Mouse (Mus musculus): ENCODE measurements around the gene Erlin1. TPM values are rescaled to one million over a fixed set of nuclear protein-coding genes. Genes with fewer than 3 reads are reported as not detected.

The Erlin1 gene
- polyA plus RNA-seq, 1 experiment from 2014 or later: 13.9 TPM

- no peaks in the 10 kb centered on the region; the same call in 1 of the 2 replicates for H3K36me3 ChIP-seq (ENCODE audit: control insufficient read depth, insufficient read depth, low read length)
- H3K4me3 ChIP-seq (ENCODE audit: control insufficient read depth in 1 of 2, insufficient read depth in 1 of 2, low read depth in 1 of 2, low read length in 2 of 2): no peak overlapping the region
- H3K9ac ChIP-seq (ENCODE audit: low read length): no peak overlapping the region
- 82% methylated on average over 5 of the region's 5 CpGs for WGBS
- H3K9me3 ChIP-seq (ENCODE audit: control insufficient read depth, low read length): no peaks in the 10 kb centered on the region
- ATAC-seq (ENCODE audit: insufficient number of reproducible peaks, insufficient read depth, low FRiP score, low read depth): no peak
- no peak overlapping the region for H3K4me2 ChIP-seq (ENCODE audit: low read length)
- H3K27me3 ChIP-seq (ENCODE audit: control insufficient read depth, insufficient read depth, low read length): no peaks in the 10 kb centered on the region
- no peaks in the 10 kb centered on the region; a peak in 1 of 4 replicates for H3K4me1 ChIP-seq (ENCODE audit: control insufficient read depth in 2 of 2, insufficient read depth in 2 of 2, low read length in 2 of 2)
- no peak overlapping the region for H3K27ac ChIP-seq (replicated peaks in 1 of 2; ENCODE audit: control insufficient read depth in 1 of 2, insufficient read depth in 1 of 2, low read depth in 2 of 2, low read length in 2 of 2)
Observed at GRCm38 (mm10) chr19:44030024-44030423, 39.6 kb downstream of the Erlin1 start.

GRCm38 (mm10) chr19:44028972-44029371, 40.6 kb downstream of the Erlin1 start, which contains the start of gene Cyp2c23:
Gene Cyp2c23, minus strand, starts transcription at chr19:44029208.
- WGBS: 56% methylated on average over 7 of the region's 8 CpGs
- no peaks in the 10 kb centered on the region; a peak in 1 of 4 replicates for H3K4me1 ChIP-seq (ENCODE audit: control insufficient read depth in 2 of 2, insufficient read depth in 2 of 2, low read length in 2 of 2)
- H3K9ac ChIP-seq (ENCODE audit: low read length): no peak within 1 kb of the TSS
- ATAC-seq (ENCODE audit: insufficient number of reproducible peaks, insufficient read depth, low FRiP score, low read depth): no peak
- H3K4me2 ChIP-seq (ENCODE audit: low read length): no peak within 1 kb of the TSS
- H3K4me3 ChIP-seq (ENCODE audit: control insufficient read depth in 1 of 2, insufficient read depth in 1 of 2, low read depth in 1 of 2, low read length in 2 of 2): no peak within 1 kb of the TSS
- H3K27ac ChIP-seq (replicated peaks in 1 of 2; ENCODE audit: control insufficient read depth in 1 of 2, insufficient read depth in 1 of 2, low read depth in 2 of 2, low read length in 2 of 2): no peak within 1 kb of the TSS
- H3K27me3 ChIP-seq (ENCODE audit: control insufficient read depth, insufficient read depth, low read length): no peaks in the 10 kb centered on the region
- H3K9me3 ChIP-seq (ENCODE audit: control insufficient read depth, low read length): no peaks in the 10 kb centered on the region
- H3K36me3 ChIP-seq (ENCODE audit: control insufficient read depth, insufficient read depth, low read length): no peaks in the 10 kb centered on the region

GRCm38 (mm10) chr19:44026956-44027530, 42.5 kb downstream of the Erlin1 start:
- H3K27ac ChIP-seq (replicated peaks in 1 of 2; ENCODE audit: control insufficient read depth in 1 of 2, insufficient read depth in 1 of 2, low read depth in 2 of 2, low read length in 2 of 2): no peak overlapping the region
- no peaks in the 10 kb centered on the region for H3K36me3 ChIP-seq (ENCODE audit: control insufficient read depth, insufficient read depth, low read length)
- no peak overlapping the region for H3K4me3 ChIP-seq (ENCODE audit: control insufficient read depth in 1 of 2, insufficient read depth in 1 of 2, low read depth in 1 of 2, low read length in 2 of 2)
- no peak overlapping the region for H3K4me2 ChIP-seq (ENCODE audit: low read length)
- no peaks in the 10 kb centered on the region for H3K27me3 ChIP-seq (ENCODE audit: control insufficient read depth, insufficient read depth, low read length)
- no peaks in the 10 kb centered on the region; a peak in 1 of 4 replicates for H3K4me1 ChIP-seq (ENCODE audit: control insufficient read depth in 2 of 2, insufficient read depth in 2 of 2, low read length in 2 of 2)
- H3K9ac ChIP-seq (ENCODE audit: low read length): no peak overlapping the region
- 55% methylated on average over 8 of the region's 8 CpGs for WGBS
- H3K9me3 ChIP-seq (ENCODE audit: control insufficient read depth, low read length): no peaks in the 10 kb centered on the region
- no peak for ATAC-seq (ENCODE audit: insufficient number of reproducible peaks, insufficient read depth, low FRiP score, low read depth)

GRCm38 (mm10) chr19:44024921-44025585, 44.5 kb downstream of the Erlin1 start:
- WGBS: 81% methylated on average over 13 of the region's 13 CpGs
- Histone ChIP-seq H3K4me2 (ENCODE audit: low read length) (no peak overlapping the region), H3K36me3 (ENCODE audit: control insufficient read depth, insufficient read depth, low read length) (no peaks in the 10 kb centered on the region), H3K27me3 (ENCODE audit: control insufficient read depth, insufficient read depth, low read length) (no peaks in the 10 kb centered on the region), H3K9me3 (ENCODE audit: control insufficient read depth, low read length) (no peaks in the 10 kb centered on the region), H3K4me1 (ENCODE audit: control insufficient read depth in 2 of 2, insufficient read depth in 2 of 2, low read length in 2 of 2) (no peaks in the 10 kb centered on the region; a peak in 1 of 4 replicates), H3K27ac (replicated peaks in 1 of 2; ENCODE audit: control insufficient read depth in 1 of 2, insufficient read depth in 1 of 2, low read depth in 2 of 2, low read length in 2 of 2) (no peak overlapping the region), H3K4me3 (ENCODE audit: control insufficient read depth in 1 of 2, insufficient read depth in 1 of 2, low read depth in 1 of 2, low read length in 2 of 2) (no peak overlapping the region), H3K9ac (ENCODE audit: low read length) (no peak overlapping the region)
- no peak for ATAC-seq (ENCODE audit: insufficient number of reproducible peaks, insufficient read depth, low FRiP score, low read depth)

- H3K27ac ChIP-seq (replicated peaks in 1 of 2; ENCODE audit: control insufficient read depth in 1 of 2, insufficient read depth in 1 of 2, low read depth in 2 of 2, low read length in 2 of 2): no peak overlapping the region
- H3K9me3 ChIP-seq (ENCODE audit: control insufficient read depth, low read length): no peaks in the 10 kb centered on the region
- no peaks in the 10 kb centered on the region for H3K36me3 ChIP-seq (ENCODE audit: control insufficient read depth, insufficient read depth, low read length)
- no peak overlapping the region for H3K4me3 ChIP-seq (ENCODE audit: control insufficient read depth in 1 of 2, insufficient read depth in 1 of 2, low read depth in 1 of 2, low read length in 2 of 2)
- no peak overlapping the region for H3K9ac ChIP-seq (ENCODE audit: low read length)
- no peak for ATAC-seq (ENCODE audit: insufficient number of reproducible peaks, insufficient read depth, low FRiP score, low read depth)
- WGBS: 60% methylated on average over 5 of the region's 5 CpGs
- no peaks in the 10 kb centered on the region; a peak in 1 of 4 replicates for H3K4me1 ChIP-seq (ENCODE audit: control insufficient read depth in 2 of 2, insufficient read depth in 2 of 2, low read length in 2 of 2)
- no peaks in the 10 kb centered on the region for H3K27me3 ChIP-seq (ENCODE audit: control insufficient read depth, insufficient read depth, low read length)
- no peak overlapping the region for H3K4me2 ChIP-seq (ENCODE audit: low read length)
Observed at GRCm38 (mm10) chr19:44023066-44023465, 46.5 kb downstream of the Erlin1 start.

- Histone ChIP-seq H3K36me3 (ENCODE audit: control insufficient read depth, insufficient read depth, low read length) (no peaks in the 10 kb centered on the region), H3K4me1 (ENCODE audit: control insufficient read depth in 2 of 2, insufficient read depth in 2 of 2, low read length in 2 of 2) (no peaks in the 10 kb centered on the region), H3K9me3 (ENCODE audit: control insufficient read depth, low read length) (no peaks in the 10 kb centered on the region), H3K9ac (ENCODE audit: low read length) (no peak overlapping the region), H3K27me3 (ENCODE audit: control insufficient read depth, insufficient read depth, low read length) (no peaks in the 10 kb centered on the region), H3K4me2 (ENCODE audit: low read length) (no peak overlapping the region), H3K4me3 (ENCODE audit: control insufficient read depth in 1 of 2, insufficient read depth in 1 of 2, low read depth in 1 of 2, low read length in 2 of 2) (no peak overlapping the region), H3K27ac (replicated peaks in 1 of 2; ENCODE audit: control insufficient read depth in 1 of 2, insufficient read depth in 1 of 2, low read depth in 2 of 2, low read length in 2 of 2) (no peak overlapping the region)
- ATAC-seq (ENCODE audit: insufficient number of reproducible peaks, insufficient read depth, low FRiP score, low read depth): no peak
- 78% methylated on average over 4 of the region's 4 CpGs for WGBS
Observed at GRCm38 (mm10) chr19:44021502-44021901, 48.1 kb downstream of the Erlin1 start.

GRCm38 (mm10) chr19:44019739-44020138, 49.8 kb downstream of the Erlin1 start:
- ATAC-seq (ENCODE audit: insufficient number of reproducible peaks, insufficient read depth, low FRiP score, low read depth): no peak
- Histone ChIP-seq H3K36me3 (ENCODE audit: control insufficient read depth, insufficient read depth, low read length) (no peaks in the 10 kb centered on the region), H3K4me1 (ENCODE audit: control insufficient read depth in 2 of 2, insufficient read depth in 2 of 2, low read length in 2 of 2) (no peaks in the 10 kb centered on the region), H3K9me3 (ENCODE audit: control insufficient read depth, low read length) (no peaks in the 10 kb centered on the region), H3K9ac (ENCODE audit: low read length) (no peak overlapping the region), H3K27me3 (ENCODE audit: control insufficient read depth, insufficient read depth, low read length) (no peaks in the 10 kb centered on the region), H3K4me3 (ENCODE audit: control insufficient read depth in 1 of 2, insufficient read depth in 1 of 2, low read depth in 1 of 2, low read length in 2 of 2) (no peak overlapping the region), H3K4me2 (ENCODE audit: low read length) (no peak overlapping the region), H3K27ac (replicated peaks in 1 of 2; ENCODE audit: control insufficient read depth in 1 of 2, insufficient read depth in 1 of 2, low read depth in 2 of 2, low read length in 2 of 2) (no peak overlapping the region)
- WGBS: 53% methylated on average over 7 of the region's 7 CpGs
